Mouse (Mus musculus): ENCODE data around the gene Dync1i1.

The Dync1i1 gene

DNA sequence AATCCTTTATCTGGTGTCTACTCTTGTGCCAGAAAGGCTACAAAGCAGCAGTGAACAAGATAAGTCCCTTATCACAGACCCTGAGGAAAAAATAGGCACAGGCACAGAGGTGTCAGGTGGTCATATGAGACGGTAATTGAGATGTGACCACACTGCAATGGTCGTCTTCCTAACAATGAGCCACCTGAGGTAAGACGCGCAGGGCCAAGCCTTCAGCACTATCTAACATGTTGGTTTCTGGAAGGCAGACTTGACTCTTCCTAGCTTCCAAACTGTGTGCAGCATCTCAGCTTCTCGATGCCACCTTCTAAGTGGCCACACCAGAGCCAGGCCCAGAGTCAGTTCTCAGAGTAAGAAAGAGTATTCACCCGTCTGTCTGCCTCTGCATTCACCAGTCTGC, 341.8 kb downstream of the Dync1i1 start:
- CTCF ChIA-PET: no interaction called here

- CTCF ChIA-PET: no interaction called here
These were observed 344.6 kb downstream of the Dync1i1 start for GRCm38 (mm10) chr6:6070015-6070414.

- CTCF ChIA-PET: no interaction called here
These were observed 345.6 kb downstream of the Dync1i1 start for GRCm38 (mm10) chr6:6071038-6071437.

DNA sequence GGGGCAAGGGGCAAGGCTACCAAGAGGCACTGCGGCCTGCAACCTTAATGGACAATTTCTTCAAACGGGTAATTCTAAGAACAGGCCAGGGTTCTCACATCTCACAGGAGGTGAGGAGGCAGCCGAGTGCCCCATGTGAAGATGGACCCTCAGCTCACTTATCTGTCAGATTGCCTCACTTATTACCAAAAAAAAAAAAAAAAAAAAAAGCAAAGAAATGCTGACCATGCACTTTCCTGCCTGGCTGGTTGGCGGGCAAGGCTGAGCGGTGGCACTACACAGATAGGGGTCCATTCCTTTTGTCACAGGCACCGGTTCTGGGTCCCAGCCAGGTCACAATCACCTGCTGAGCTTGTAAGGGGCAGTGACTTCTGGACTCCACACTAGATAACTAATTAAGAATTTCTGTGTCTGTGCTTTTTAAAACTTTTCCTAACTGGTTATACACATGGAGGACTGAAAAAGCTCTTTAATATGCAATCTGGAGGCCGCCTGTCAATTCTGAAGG, 350.6 kb downstream of the Dync1i1 start:
- CTCF ChIA-PET: no interaction called here

GRCm38 (mm10) chr6:6077234-6077633, 351.8 kb downstream of the Dync1i1 start:
- CTCF ChIA-PET: no interaction called here

Data from spleen, embryonic (tissue).